Mouse (Mus musculus): ENCODE data around the gene Ldlrad3.

The Ldlrad3 gene

DNA sequence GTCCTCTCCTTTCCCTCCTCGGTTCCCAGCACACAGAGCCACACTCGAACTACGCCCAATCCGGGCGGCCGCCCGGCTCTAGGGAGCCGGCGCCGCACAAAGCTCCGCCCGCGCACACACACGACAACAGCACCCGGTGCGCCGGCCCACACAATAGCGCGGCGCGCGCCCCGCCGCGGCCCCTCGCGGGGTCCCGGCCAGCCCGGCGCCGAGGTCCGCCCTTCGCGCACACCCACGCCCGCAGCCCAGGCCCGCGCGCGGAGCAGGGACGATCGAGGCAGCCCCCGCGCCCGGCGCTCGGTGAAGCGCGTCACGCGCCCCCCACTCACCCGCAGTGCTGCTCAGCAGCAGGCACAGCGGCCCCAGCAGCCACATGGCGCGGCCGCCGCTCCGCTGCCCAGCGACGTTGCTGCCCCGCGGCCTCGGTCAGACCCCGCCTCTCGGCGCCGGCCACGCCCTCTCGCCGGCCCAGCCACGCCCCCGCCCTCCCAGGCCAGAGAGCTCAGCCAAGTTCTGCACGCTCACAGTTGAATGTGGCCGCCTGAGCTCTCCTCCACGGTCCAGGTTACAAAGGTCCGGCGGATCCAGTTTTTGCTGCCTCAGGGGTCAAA is at the start of gene Ldlrad3:
Gene Ldlrad3 (minus strand): TSS at position 435 of the 611 bp plus-strand sequence.
- peak; percentile 74 to 90 for DNase-seq (ENCODE audit: low spot score in 2 of 2)

DNA sequence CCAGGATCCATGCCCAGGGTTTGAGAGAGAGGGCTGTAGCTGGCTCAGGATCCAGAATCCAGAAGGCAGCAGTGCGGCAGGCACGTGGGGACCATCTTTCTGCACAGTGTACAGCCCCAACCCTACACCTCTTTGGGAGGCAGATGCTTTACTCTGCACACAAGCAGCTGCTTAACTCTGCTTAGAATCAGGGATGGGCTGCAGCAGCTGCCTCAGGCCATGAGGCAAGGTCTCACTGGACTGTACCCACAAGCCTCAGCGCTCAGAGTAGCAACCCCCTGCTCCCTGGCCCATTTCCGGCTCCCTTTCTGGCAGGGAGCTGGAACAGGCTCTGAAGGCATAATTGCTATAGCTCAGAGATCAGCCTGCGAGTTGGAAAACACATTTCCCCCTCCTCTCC is 45.3 kb upstream of the Ldlrad3 start:
- no peak for DNase-seq (ENCODE audit: low spot score in 2 of 2)

DNA sequence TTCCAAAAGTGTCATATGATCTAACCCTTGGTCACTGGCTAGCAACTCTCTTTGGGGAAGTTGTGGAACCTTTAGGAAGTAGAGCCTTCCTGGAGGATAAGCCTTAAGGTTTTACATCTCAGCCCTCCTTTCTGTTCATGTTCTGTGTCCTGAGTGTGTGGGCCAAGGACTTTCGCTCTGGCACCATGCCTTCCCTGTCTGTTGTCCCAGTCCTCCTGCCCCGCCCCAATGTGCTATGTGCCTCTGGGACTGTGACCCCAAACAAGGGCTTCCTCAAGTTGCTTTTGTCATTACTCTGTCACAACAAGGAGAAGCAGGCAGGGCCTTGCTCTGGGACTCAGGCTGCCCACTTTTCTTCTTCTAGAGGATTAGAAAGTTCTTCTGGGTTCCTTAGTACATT is 42.9 kb upstream of the Ldlrad3 start:
- DNase-seq (ENCODE audit: low spot score in 2 of 2): no peak

DNA sequence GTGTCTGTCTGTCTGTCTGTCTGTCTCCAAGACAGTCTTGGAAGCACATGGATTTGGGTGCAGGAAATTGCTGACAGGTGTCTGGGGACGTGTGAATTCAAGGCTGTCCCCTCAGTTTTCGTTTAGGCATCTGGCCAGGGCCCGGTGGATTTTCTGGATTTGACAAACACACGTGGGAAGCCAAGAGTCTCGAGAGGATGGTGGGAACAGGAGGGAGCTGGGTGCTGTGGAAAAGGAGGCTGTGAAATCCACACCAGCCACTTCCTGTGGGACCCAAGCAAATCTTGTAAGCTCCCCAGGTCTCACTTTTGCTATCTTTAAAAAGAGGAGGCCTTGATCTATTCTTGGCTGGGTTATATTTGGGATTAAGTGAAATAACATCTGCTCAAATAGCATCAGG is 42.1 kb upstream of the Ldlrad3 start:
- DNase-seq (ENCODE audit: low spot score in 2 of 2): no peak

DNA sequence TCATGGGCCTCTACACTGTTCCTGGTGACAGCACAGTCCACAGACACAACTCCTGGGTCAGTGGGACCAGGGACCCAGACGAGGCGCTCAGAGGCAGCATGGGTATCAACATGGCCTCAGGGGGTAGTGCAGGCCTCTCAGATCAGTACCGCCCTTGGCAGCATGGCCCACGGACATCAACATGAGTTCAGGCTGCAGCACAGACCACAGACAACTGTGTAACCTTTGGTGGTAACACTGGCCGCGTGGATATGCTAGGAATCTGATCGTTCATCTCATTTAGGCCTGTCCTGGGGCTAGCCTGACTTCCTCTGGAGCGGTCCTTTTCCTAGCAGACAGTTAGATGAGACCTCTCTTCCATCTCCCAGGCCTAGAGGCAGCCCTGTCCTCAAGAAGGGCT is 41.7 kb upstream of the Ldlrad3 start:
- no peak for DNase-seq (ENCODE audit: low spot score in 2 of 2)

DNA sequence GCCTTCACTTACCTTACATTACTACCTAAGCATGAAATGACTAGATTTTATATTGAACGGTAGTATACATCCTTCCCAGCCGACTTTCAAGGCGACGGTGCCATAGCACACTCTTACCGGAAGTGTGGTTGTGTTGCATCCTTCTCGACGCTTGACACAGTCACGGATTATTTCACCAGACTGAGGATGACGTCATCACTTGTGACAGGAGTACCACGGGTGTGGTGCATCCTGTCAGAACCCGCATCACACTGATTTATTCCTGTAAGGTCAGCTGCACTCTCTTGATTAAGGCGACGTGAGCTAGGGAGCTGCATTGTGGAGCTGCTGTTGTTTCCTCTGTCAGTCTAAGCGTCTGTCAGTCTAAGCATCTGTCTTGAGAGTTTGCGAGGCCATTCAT is 40.1 kb upstream of the Ldlrad3 start:
- no peak for DNase-seq (ENCODE audit: low spot score in 2 of 2)

DNA sequence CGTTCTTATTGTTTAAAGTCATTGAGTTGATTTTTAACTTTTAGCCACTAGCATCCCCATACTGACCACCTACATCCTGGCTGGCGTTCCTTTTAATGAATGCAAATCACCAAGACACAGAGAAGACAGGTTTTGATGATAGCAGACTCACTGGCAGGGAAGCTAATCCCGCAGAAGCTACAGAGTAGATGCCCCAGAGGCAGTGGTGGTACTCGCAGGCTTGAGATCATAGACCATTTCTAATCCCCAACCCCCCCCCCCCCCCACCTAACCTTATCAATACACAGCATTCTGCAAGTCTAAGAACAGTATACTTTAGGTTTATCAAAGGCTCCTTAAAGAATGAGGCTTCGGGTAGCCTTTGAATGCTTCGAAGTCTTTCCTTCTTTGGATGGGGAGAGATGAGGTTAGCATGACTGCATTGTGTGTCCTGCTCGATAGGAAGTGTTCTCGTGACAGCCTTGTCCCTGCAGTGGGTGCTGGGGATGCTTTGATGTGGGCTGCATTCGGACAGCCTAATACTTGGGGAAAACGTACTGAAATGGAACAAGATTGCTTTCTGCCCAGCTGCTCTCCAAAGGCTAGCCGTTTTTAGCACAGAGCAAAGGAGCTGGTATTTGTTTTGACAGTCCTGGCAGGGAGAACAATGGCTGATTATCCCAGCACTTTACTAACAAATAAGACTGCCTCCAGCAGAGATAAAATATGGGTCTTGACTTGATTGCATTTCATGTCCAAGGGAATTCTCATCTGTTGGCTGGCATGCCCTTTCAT is 37.4 kb upstream of the Ldlrad3 start:
- no peak for DNase-seq (ENCODE audit: low spot score in 2 of 2)

DNA sequence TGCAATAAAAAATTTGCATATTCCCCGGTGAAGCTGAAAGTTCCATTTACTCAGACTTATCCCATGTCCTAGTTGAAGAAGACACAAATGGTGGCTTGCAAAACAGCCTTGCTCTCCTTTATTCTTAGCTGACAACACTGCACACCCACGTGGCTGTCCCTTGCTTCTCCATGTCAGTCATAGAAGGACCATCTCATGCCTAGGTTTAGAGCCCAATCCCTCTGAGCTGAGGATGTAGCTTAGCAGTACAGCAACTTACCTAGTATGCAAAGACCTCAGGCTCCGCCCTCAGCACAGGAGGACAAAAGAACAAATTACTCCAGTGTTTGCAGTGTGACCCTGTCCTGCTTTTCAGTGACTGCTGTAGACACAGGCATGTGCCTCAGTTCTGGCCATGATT is 36.6 kb upstream of the Ldlrad3 start:
- no peak for DNase-seq (ENCODE audit: low spot score in 2 of 2)

DNA sequence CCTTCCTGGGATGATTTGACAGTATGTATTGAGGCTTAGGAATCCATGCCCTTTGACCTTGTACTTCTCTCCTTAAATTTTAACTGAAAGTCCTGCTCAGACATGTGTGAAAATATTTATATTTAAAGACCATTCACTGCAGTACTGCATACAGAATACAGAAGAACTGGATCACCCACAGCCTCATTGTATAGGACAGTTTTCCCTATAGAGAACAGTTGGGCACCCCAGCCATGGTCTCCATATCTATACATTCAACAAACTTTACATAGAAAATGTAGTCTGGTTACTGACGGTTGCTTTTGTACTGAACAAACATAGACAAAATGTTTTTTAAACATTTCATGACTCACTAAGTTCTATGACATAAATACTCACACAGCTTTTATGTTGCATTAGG is 30.6 kb upstream of the Ldlrad3 start:
- DNase-seq (ENCODE audit: low spot score in 2 of 2): no peak

DNA sequence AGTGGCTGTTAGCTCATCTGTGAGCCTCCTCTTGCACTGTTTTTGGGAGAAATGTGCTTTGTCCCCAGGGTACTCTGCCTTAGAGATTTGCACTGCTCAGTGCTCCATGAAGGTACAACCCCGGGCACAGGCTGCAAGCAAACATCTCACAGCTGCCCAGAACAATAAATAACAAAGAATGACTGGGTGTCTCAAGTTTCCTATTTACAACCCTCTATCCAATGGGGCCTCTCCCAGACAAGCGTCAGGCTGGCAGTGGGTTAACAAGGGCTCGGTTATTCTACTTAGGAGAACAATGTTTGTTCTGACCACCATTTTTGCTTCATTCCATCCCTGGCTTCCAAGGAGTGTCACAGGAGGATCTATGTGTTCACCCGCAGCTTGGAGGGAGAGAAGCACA is 25.9 kb upstream of the Ldlrad3 start:
- no peak for DNase-seq (ENCODE audit: low spot score in 2 of 2)

DNA sequence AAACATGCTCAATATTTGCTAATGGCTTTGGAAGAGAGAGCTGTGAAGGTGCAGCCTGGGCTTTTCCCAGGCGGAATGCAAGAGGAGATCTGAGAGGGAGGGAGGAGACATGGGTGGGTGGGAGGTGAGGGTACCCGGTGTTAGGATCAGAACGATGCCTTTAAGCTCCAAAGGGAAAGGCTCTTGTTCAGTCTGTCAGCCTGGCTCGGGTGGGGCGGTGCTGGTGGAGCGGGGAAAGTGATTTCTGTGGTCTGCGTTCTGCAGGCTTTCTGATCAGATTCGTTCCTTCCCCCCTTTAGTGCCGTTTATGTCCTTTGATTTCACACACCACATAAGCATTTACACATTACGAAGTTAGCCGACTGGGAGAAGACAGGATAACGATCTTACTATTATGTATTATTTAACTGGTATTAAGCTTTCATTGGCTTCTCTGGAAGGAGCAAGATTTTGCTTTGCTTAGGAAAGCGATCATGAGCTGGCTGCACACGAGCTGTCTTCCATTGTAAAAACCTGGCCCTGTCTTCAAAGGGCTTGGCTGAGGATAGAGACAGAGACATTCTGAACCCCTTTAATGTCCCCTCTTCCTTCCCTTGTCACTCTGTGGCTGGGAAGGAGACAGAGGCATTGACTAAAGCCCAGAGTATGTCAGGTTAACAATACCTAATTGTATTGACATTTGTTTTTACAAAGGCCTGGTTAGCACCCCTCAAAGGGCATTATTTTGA is 19.7 kb upstream of the Ldlrad3 start:
- DNase-seq (ENCODE audit: low spot score in 2 of 2): no peak

DNA sequence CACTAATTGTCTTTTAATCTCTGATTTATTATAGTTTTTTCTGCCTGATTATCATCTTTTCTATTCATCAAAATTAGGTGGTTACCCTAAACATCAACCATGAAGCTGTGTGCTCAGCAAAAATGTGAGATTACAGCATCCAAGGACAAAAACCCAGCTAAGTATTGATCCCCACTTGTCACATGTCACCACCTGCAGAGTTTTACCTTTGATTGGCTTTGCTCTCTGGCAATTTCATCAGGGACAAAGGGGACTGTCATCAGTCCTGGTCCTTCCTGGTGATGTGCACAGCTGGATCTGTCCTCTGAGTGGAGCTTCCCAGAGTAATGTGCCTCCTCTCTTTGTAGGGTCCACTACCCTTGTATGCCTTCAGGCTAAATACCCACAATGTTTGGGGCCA is 17.3 kb upstream of the Ldlrad3 start:
- DNase-seq (ENCODE audit: low spot score in 2 of 2): no peak

DNA sequence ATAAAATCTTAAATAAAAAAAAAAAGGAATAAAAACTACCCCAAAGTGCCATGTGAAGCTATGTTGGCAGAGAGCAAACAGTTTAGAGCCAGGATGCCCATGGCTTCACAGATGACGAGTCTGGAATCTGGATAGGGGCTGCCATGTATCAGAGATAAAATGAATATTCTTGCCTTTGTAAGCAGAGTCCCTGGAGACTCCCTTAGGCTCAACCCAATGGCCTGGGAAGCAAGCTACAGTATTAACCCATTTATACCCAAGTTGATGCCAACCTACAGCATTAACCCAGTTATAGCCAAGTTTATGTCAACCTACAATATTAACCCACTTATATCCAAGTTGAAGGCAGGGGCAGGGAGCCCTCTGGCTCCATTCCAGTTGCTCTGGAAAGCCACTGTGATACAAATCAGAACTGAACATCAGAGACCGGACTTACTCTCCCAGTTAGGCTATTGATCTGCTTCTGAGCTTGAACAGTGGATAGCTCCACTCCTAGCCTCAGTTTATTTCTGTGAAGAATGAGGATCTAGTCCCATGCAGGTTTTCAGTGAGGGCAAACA is 16.1 kb upstream of the Ldlrad3 start:
- no peak for DNase-seq (ENCODE audit: low spot score in 2 of 2)

DNA sequence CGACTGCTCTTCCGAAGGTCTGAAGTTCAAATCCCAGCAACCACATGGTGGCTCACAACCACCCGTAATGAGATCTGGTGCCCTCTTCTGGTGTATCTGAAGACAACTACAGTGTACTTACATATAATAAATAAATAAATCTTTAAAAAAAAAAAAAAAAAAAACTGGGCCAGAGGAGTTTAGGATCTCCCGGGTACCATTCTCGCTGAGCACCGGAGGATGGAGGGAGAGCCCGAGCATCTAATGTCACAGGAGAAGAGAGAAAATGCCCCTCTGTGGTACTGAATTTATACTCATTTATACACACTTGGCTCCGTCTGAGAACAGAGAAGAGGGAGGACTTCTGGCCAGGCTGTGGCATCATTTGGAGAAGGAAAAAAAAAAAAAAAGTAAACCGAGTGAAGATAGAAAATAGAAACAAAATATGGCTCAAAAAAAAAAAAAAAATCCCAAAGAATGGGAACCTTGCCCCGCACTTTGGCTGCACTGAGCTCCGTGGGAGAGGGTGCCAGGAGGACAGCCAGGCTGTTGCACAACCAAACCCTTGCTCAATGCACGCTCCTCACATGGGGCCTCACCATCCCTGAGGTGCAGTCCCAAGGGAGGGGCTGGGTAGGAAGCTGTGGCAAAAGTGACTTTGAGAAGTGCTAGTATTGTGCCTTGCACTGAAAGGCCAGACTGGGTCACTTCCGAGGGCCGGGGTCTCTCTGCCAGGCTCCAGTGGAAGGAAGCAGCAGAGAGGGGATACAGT is 15.2 kb upstream of the Ldlrad3 start:
- no peak for DNase-seq (ENCODE audit: low spot score in 2 of 2)

DNA sequence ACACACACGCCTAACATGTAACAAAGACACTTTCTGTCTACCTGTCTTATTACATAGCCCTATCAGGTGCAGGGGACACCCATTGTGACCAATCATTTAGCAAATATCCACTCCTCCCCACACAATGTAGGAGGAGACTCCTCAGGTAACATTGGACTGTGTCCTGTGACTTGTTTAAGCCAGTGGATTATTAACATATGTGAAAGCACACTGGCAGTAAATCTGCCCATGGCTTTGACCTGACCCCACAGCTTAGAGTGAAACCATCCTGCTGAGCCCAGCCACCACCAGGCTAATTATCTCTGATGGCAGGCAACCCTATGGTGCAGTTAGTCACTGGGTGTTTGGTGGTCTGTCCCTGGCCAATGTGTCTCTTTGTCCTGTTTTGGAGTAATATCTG is 11.1 kb upstream of the Ldlrad3 start:
- no peak for DNase-seq (ENCODE audit: low spot score in 2 of 2)

DNA sequence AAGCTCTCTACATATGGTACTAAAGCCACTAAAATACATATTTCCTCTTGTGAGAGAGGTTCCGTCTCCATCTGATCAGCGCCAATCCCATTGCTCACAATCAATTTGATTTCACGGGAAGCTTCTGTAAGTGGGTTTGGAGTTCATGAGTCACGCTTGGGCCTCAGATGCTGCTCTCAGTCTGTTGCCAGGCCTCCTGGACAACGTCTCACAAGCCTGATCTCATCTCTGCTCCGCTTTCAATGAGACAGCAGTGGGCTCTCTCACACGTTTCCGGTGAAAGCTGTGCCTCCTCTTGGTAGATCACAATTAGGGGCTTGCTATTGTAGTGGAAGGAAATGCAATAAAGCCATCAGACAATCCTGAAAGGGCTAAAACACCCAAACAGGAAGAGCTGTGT is 10.5 kb upstream of the Ldlrad3 start:
- DNase-seq (ENCODE audit: low spot score in 2 of 2): no peak

DNA sequence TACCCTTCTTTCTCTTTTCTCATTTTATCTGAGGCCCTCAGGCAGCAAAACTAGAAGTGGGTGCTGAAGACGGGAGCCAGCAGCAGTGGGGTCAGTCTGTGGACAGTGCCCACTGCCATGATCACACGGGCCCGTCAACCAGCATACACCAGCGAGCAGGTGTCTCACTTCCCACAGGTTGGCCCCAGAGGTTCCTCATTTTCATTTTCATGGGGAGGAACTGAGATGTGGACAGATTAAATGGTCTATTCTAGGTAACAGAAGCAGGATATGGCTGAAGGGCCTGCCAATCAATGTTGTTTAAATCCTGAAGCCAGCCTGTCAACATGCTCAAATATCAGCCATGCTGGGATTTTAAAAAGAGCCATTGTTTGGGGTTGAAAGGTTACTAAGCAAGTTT is 9.3 kb upstream of the Ldlrad3 start:
- no peak for DNase-seq (ENCODE audit: low spot score in 2 of 2)

DNA sequence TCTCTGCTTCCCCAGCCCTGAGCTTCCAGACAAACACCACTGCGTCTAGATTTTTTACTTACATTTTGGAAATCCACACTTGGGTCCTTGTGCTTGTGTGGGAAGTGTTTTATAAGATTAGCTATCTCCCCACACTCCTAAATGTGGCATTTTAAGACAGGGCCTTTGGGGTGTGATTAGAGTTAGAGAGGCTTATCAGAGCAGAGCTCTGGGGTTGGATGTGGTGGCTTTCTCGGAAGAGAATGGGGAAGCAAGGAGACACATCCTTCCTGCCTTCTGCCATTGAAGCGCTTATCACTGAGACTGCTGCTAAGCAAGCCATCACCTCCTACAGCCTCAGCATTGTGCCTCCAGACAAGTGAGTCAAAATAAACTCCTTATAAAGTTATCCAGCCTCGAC is 8.1 kb upstream of the Ldlrad3 start:
- no peak for DNase-seq (ENCODE audit: low spot score in 2 of 2)

DNA sequence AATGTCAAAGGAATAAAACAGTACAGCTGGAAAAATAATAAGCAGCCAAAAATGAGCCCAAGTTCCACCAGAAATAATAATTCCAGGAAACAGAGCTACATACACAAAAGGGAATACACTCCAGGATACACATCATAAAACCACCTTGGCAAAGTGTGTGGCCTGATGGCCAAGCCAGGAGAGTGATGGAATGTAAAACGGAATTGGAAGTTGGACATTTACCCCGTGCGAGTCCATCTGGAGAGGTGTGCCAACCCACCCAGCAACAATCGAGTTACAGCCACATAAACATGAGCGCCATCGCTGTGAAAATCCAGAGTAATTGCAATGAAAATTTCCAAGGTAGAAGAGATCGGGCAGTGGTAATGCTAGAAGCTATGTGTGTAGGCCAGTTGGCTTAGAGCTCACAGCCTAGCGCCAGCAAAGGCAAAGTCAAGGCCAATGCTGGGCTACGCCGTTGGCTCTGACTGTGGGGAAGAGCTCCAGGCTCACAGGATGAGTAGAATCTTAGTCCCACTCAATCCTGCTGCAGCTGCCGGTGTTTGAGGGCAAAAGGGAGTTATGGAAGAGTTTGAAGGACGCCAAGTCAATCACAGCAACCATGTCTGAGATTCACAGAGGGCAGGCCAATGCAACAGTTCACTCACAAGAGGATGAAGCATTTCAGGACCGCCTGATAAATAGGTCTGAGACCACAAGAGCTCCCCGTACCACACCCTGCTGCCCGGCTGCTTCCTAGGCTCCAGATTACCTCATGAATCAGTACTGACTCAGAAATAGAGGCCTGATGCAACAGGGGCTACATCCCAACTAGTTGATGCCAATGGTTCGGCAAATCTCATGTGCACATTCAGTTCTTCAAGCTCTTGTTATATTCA is 7.0 kb upstream of the Ldlrad3 start:
- DNase-seq (ENCODE audit: low spot score in 2 of 2): no peak

DNA sequence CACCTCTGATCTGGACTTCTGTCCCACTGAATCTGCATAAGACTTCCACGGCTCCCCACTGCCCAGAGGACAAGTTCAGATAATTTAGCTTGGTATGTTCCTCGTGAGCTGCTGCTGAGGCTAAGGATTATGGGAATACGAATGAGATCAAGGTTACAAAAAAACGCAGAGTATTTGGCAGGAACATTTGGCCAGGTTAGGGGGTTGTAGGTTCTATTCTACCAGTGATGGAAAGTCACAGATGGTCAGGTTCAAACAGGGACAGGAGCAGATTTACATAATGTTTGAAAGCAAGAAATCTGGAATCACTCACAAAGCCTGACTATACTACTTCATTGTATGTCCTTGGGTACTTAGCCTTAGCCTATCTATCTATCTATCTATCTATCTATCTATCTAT is 5.6 kb upstream of the Ldlrad3 start:
- DNase-seq (ENCODE audit: low spot score in 2 of 2): no peak

DNA sequence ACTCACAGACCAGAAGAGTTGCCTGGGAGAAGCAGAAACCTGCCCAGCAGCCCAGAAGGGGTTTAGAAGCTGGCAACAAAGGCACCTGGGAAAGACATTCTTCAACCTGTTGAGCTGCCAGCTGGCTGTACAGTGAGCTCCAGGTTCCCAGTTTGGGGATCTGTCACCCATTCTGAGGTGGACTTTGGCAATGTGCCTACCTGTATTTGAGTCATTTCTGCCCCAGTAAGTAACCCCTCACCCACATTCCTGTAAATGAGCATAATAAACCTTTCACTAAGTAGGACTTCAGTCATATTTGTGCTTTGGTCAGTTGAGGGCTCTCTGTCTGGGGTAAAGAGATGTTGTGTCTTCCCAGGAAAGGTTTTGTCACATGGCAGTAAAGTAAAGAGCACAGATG is 4.8 kb upstream of the Ldlrad3 start:
- no peak for DNase-seq (ENCODE audit: low spot score in 2 of 2)
